Mouse (Mus musculus) stomach, embryonic 16.5 days (tissue): ENCODE results near the gene Zfp975. TPM values are rescaled to one million over a fixed set of nuclear protein-coding genes. Genes with fewer than 3 reads are reported as not detected.
"Not testable (repeated sequence)": the region's sequence is repeated elsewhere in the genome, so short reads cannot be mapped to it uniquely, and the experiment has no call there.

Experiments
- ATAC-seq: fragments of 200-750 bp; cut with Nextera tagmentation; 2 replicates; pipeline ENCODE4 v1.8.0; 2017; ENCODE audit warnings: moderate number of reproducible peaks, moderate TSS enrichment; ENCODE audit not compliant: insufficient read depth, low FRiP score
- H3K27ac ChIP-seq: fragments of 300-500 bp; sonication (generic); 2 replicates; pipeline ENCODE4 v1.5.1; 2014; ENCODE audit warnings: low read length
- H3K27me3 ChIP-seq: fragments of 300-500 bp; sonication (generic); 2 replicates; pipeline ENCODE4 v1.6.1; 2014; ENCODE audit warnings: low read length, control low read depth, mixed read lengths; ENCODE audit not compliant: control insufficient read depth, insufficient read depth
- H3K36me3 ChIP-seq: fragments of 300-500 bp; sonication (generic); 2 replicates; pipeline ENCODE4 v1.6.1; 2014; ENCODE audit warnings: low read length; ENCODE audit not compliant: control insufficient read depth, insufficient read depth
- H3K4me1 ChIP-seq: fragments of 300-500 bp; sonication (generic); 2 replicates; pipeline ENCODE4 v1.6.1; 2014; ENCODE audit warnings: low read length, control low read depth, mixed read lengths; ENCODE audit not compliant: control insufficient read depth, insufficient read depth
- H3K4me2 ChIP-seq: fragments of 300-500 bp; sonication (generic); 2 replicates; pipeline ENCODE4 v1.6.1; 2014; ENCODE audit warnings: low read depth, low read length, mixed read lengths
- H3K4me3 ChIP-seq: fragments of 300-500 bp; sonication (generic); replicated peaks from 2 replicates; pipeline ENCODE4 v1.5.1; 2014; ENCODE audit warnings: mild to moderate bottlenecking, low read length
- H3K9ac ChIP-seq: fragments of 300-500 bp; sonication (generic); 2 replicates; pipeline ENCODE4 v1.6.1; 2014; ENCODE audit warnings: low read length
- H3K9me3 ChIP-seq: fragments of 300-500 bp; sonication (generic); replicated peaks from 2 replicates; pipeline ENCODE4 v1.6.1; 2016; ENCODE audit warnings: low read length, control low read depth; ENCODE audit not compliant: control insufficient read depth
- WGBS: fragments of 180-500 bp; shearing (Covaris S2); extraction: QIAGEN DNeasy Blood & Tissue Kit; methylation state at CpG from one replicate; pipeline ENCODE4 v1.1.7; 2014; 5-methylcytosine and 5-hydroxymethylcytosine counted together
- polyA plus RNA-seq: library from polyadenylated mRNA; unstranded; fragments of >200 nt; fragmentation: Nextera tagmentation; extraction: Ambion mirVana; gene quantifications from 2 replicates; pipeline ENCODE4 v1.2.1, GENCODE M21; 2015

Gene Zfp975
- polyA plus RNA-seq = 7.8 and 8.1 TPM in 2 replicates

DNA sequence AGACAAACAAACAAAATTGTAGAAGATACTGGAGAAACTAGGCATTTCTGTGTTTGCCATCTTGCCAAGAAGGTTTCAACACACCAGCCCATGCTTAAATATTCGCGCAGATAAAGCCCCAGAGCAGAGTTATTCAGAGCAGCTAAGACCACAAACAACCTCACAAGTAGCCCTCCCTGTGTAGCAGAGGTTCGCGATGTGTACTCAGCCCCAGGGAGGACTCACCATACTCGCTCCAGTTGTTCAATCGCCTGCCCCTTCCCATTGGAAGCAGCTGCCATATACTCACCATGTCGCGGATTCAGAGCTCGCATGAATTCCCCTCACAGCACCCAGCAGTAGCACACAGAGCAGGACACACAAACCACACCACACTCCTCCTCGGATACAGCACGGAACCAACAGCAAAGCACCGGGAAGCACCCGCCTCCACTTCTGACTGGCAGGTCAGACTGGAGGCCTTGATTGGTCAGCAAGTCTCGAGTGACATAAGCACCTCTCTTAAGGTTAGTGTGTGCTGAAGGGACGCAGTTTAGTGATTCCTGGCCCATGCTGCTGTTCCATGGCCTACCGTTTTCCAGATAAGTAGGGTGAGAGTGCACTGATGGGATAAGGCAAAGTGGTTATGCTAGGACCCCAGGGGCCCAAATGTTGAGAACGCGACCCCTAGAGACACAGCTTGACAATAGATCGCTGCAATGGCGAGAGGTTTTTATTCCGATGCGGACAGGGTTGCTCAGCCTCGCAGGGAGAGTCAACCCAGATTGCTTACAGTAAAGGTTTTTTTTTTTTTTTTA, at the start of gene Zfp975:
Gene Zfp975 (minus strand): TSS at position 381 of the 797 bp plus-strand sequence.
- peak; percentile 100 for ATAC-seq
- not testable (repeated sequence) for H3K4me1 ChIP-seq
- WGBS = under 1% methylated on average over 23 of the region's 23 CpGs

DNA sequence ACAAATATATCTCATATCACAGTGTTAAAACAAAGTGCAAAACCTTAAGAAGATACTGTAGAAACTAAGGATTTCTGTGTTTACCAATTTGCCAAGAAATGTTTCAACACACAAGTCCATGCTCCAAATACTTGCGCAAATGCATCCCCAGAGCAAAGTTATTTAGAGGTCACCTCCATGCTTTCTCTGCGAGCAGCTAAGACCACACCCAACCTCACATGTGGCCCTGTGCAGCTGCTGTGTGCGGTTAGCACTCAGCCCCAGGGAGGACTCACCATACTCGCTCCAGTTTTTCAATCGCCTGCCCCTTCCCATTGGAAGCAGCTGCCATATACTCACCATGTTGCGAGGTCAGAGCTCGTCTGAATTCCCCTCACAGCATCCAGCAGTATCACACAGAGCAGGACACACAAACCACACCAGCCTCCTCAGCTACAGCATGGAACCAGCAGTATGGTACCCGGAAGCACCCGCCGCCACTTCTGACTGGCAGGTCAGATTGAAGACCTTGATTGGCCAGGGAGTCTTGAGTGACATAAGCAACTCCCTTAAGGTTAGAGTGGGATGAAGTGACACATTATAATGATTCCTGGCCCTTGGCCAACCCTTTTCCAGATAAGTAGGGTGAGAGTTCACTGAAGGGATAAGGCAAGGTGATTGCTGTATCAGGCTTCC, 46.1 kb upstream of the Zfp975 start:
- WGBS = 86% methylated on average over 10 of the region's 10 CpGs
- ATAC-seq = no peak
- Histone ChIP-seq H3K9ac (no peak overlapping the region), H3K27ac (no peak overlapping the region), H3K36me3 (no peaks in the 10 kb centered on the region), H3K4me2 (no peak overlapping the region), H3K27me3 (no peaks in the 10 kb centered on the region), H3K4me1 (no peaks in the 10 kb centered on the region), H3K9me3 (no peaks in the 10 kb centered on the region), H3K4me3 (no peak overlapping the region)

More for the DNA sequence above, at the start of gene Zfp975:
- not testable (repeated sequence) for H3K9me3 ChIP-seq, H3K27me3 ChIP-seq, H3K36me3 ChIP-seq
- Histone ChIP-seq H3K4me3 (peak within 1 kb of the TSS; percentile 66), H3K27ac (peak within 1 kb of the TSS; percentile 73), H3K4me2 (peak within 1 kb of the TSS; percentile 57), H3K9ac (peak within 1 kb of the TSS; percentile 82)

DNA sequence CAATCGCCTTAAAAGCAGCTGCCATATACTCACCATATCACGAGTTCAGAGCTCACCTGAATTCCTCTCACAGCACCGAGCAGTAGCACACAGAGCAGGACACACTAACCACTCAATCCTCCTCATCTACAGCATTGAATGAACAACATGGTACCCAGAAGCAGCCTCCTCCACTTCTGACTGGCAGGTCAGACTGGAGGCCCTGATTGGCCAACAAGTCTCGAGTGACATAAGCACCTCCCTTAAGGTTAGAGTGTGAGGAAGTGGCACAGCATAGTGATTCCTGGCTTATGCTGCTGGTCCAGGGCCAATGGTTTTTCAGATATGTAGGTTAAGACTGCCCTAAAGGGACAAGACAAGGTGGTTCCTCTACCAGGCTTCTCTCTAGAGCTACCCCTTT, 34.4 kb upstream of the Zfp975 start, which contains the start of gene Gm17067:
Gene Gm17067 (minus strand): TSS at position 101 of the 400 bp plus-strand sequence.
- H3K9ac ChIP-seq, ATAC-seq, H3K4me3 ChIP-seq, H3K4me2 ChIP-seq, H3K27me3 ChIP-seq, H3K9me3 ChIP-seq, H3K27ac ChIP-seq, H3K36me3 ChIP-seq, H3K4me1 ChIP-seq: not testable (repeated sequence)
- WGBS = 89% methylated on average over 4 of the region's 4 CpGs

DNA sequence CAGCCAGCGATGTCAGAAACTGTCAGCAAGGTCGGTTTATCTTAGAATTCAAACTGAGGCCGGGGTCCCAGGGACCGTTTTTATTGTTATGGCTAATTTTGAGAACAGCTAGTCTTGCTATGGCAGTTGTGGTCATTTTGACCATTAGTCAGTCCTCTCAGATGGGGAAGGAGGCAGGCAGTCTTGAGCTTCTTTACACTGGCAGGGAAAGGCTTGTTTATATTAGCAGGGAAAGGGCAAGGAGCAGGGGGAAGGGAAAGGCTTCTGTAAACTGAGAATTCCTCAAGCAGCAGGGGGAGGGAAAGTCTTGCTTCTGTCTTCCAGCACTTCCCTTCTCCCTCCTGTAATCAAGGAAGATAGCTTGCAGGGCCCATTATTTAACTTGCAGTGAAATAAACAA, 709 bp upstream of the Zfp975 start:
- H3K9ac ChIP-seq = peak overlapping the region; percentile 82
- peak overlapping the region; percentile 73 for H3K27ac ChIP-seq
- H3K27me3 ChIP-seq, H3K4me1 ChIP-seq, H3K9me3 ChIP-seq, H3K36me3 ChIP-seq: not testable (repeated sequence)
- peak overlapping the region; percentile 57 for H3K4me2 ChIP-seq
- ATAC-seq = 0 out of 2 replicates have a peak, but pooled peaks have one; percentile 55
- under 1% methylated on average over 4 of the region's 4 CpGs for whole genome bisulfite sequencing
- H3K4me3 ChIP-seq = peak overlapping the region; percentile 66

DNA sequence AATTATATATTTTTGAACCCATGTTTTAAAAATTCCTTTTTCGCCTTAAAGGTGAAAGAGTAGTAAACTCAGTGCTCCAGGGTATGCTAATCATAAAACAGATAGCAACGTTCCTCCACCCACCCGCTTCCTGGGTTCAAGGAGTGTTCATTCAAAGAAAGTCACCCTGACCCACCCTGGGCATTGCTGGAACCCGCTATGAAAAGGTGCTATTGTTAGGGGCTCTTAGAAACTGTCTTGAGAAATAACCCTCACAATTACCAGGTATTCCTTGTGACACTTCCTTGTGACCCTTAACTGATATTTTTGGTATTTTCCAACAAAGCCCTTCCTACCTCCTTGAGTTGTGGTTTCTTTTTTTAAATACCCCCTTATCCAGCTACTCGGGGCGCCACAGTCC, 12.5 kb downstream of the Zfp975 start:
- not testable (repeated sequence) for ATAC-seq, H3K36me3 ChIP-seq, H3K9ac ChIP-seq, H3K4me1 ChIP-seq, H3K4me3 ChIP-seq, H3K4me2 ChIP-seq, H3K27me3 ChIP-seq, H3K27ac ChIP-seq, H3K9me3 ChIP-seq
- WGBS = 92% methylated on average over 6 of the region's 6 CpGs

GRCm38 (mm10) chr7:42679646-42680045, 12.9 kb downstream of the Zfp975 start:
- ATAC-seq, H3K4me3 ChIP-seq, H3K4me2 ChIP-seq, H3K4me1 ChIP-seq, H3K9me3 ChIP-seq, H3K9ac ChIP-seq, H3K36me3 ChIP-seq, H3K27ac ChIP-seq, H3K27me3 ChIP-seq: not testable (repeated sequence)

GRCm38 (mm10) chr7:42660140-42660539, 32.4 kb downstream of the Zfp975 start:
- not testable (repeated sequence) for H3K27ac ChIP-seq, H3K27me3 ChIP-seq, H3K36me3 ChIP-seq, H3K4me1 ChIP-seq, H3K4me3 ChIP-seq, H3K9me3 ChIP-seq, ATAC-seq, H3K4me2 ChIP-seq, H3K9ac ChIP-seq
- 67% methylated on average over 4 of the region's 5 CpGs for WGBS

DNA sequence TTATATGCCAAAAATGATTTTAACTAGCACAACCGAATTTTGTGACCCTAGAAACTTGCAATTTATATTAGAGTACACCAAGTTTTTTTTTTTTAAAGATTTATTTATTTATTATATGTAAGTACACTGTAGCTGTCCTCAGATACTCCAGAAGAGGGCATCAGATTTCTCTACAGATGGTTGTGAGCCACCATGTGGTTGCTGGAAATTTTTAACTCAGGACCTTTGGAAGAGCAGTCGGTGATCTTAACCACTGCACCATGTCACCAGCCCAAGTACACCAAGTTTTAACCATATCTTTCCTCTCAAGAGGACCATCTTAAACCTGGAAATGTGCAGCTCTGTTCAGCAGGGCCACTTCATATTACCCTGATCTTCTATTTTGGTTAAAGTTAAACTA, 37.3 kb downstream of the Zfp975 start:
- not testable (repeated sequence) for H3K9me3 ChIP-seq, H3K27me3 ChIP-seq, H3K4me2 ChIP-seq, H3K27ac ChIP-seq, H3K4me1 ChIP-seq, H3K9ac ChIP-seq, H3K4me3 ChIP-seq, H3K36me3 ChIP-seq, ATAC-seq
- 80% methylated on average over 2 of the region's 2 CpGs for WGBS

DNA sequence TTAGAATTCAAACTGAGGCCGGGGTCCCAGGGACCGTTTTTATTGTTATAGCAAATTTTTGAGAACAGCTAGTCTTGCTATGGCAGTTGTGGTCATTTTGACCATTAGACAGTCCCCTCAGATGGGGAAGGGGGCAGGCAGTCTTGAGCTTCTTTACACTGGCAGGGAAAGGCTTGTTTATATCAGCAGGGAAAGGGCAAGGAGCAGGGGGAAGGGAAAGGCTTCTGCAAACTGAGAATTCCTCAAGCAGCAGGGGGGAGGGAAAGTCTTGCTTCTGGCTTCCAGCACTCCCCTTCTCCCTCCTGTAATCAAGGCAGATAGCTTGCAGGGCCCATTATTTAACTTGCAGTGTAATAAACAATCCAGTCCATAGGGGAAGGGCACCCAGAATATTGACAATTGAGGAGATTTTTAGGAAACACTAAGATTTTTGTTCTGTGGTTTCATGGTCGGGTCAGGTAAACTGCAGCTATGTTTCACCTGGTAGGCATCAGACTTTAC, 49.4 kb downstream of the Zfp975 start:
- H3K9ac ChIP-seq, H3K27me3 ChIP-seq, H3K27ac ChIP-seq, ATAC-seq, H3K36me3 ChIP-seq, H3K9me3 ChIP-seq, H3K4me1 ChIP-seq: not testable (repeated sequence)
- WGBS = 16% methylated on average over 3 of the region's 3 CpGs
- Histone ChIP-seq H3K4me2 (peak overlapping the region; percentile 50), H3K4me3 (peak overlapping the region; percentile 54)
